Mouse (Mus musculus): ENCODE data around the gene Hoxb6. TPM values are rescaled to one million over a fixed set of nuclear protein-coding genes. Genes with fewer than 3 reads are reported as not detected.
A peak's percentile ranks its signal among the peaks of the same experiment; 100 is the strongest.

Hoxb6 gene
- 12.9 and 13.7 TPM in 2 replicates for polyA plus RNA-seq (2012; rRNA removed)

- no peak for DNase-seq (ENCODE audit: low spot score)
Observed at GRCm38 (mm10) chr11:96291681-96292564, at the start of gene Hoxb6. Hoxb6 (plus strand) TSS chr11:96292476.

DNA sequence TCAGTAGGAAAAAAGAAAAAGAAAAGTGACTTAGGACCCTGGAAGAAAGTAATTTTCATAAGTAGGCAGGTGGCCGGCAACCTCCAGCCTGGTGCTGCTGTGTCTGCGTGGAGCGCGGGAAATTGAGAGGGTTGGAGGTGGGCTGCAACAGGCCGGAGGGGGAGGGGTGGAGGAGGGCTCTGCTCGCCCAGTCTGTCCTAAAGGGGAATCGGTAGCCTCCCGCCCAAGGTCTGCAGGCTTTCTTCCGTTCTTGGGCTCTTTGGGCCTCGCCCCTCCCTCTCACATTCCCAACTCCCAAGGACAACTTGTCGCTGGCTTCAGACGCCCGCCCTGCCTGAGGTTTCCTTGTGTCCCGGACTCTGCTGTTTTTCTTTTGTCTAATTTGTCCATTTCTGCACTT, 41.4 kb upstream of the Hoxb6 start:
- DNase-seq (ENCODE audit: low spot score) = no peak

DNA sequence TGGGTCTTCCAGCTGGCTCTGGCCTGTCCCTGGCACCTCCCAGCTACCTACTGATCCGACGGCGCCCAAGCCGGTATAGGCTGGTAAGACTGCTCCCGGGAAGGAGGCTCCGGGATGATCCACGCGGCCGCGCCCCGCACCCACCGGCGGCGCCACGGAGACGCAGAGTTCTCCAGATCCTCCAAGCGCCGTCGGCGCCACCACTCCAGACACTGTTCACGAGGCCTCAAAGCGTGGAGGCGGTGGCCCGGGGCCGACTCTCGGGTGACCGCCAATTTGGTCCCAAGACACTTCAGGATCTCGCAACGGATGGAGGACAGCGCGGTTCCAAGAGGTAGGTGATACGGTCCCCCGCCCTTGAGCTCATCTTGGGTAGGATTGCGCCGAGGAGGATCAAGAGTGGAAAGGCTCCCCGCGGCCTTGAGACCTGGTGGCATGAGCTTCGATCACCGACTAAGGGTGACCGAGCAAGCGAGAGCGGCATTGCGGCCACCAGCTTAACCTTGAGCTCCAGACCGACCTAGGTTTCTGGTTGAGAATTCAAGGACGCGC, 40.7 kb upstream of the Hoxb6 start:
- DNase-seq (ENCODE audit: low spot score) = no peak

GRCm38 (mm10) chr11:96252541-96253120, 39.6 kb upstream of the Hoxb6 start:
- no peak for DNase-seq (ENCODE audit: low spot score)

DNA sequence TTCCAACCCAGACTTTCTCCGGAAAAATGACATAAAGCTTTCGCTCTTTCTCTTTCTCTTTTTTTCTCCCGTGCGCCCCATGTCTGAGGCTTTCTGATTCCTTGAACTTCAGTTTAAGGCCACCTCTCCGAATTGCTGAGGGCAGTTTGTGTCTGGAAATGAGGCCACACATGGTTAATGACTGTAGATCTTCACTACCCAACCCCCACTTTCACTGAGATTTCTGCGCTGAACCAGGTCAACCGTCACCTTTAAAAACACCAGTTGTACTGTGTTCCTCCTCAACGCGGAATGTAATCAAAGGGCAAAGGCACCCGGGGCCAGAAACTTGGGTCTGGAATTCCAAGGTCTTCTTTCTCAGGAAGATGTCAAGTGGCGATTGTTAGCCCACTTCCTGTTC, 38.1 kb upstream of the Hoxb6 start:
- no peak for DNase-seq (ENCODE audit: low spot score)

- DNase-seq (ENCODE audit: low spot score) = no peak
Observed at GRCm38 (mm10) chr11:96255111-96255995, 36.9 kb upstream of the Hoxb6 start.

DNA sequence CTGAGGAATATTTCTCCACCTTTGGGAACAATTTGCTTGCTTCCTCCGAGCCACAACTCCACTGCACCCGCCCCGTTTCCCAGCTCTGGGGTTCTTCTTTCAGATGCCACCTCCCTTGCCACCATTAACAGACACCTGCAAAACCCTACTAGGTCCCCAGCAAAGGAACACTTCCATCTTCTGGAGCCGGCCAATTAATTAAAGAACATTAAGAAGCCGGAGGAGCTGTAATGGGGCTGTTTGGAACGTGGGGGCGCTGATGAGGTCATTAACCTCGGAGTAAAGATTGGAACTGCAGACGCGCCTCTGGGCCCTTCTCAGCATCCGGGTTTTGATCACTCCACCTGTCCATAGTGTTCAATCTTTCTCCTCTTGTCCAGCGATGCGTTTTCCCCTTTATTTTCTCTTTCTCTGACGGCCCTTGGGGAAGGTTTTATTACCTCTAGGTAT, 36.3 kb upstream of the Hoxb6 start:
- DNase-seq (ENCODE audit: low spot score) = no peak

GRCm38 (mm10) chr11:96257141-96257540, 35.1 kb upstream of the Hoxb6 start:
- DNase-seq (ENCODE audit: low spot score) = no peak

- DNase-seq (ENCODE audit: low spot score) = no peak
Observed at GRCm38 (mm10) chr11:96259038-96259437, 33.2 kb upstream of the Hoxb6 start.

DNA sequence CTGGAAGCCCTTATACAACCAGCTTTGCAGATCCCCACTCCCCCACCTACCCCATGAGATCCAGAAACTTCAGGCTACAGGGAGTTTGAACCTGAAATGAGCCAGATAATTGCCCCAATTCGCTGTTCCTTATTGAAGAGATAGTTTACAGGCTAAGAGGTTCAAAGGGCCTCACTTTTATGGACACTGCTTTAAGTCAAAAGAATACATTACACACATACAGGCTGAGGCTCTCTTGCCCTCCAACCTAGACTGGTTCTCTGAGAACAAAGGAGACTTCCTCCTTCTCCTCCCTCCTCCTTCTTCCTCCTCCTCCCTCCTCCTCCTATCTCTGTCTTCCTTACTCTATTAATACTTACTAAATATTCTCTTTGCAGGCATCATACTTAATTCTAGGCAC, 32.8 kb upstream of the Hoxb6 start:
- no peak for DNase-seq (ENCODE audit: low spot score)

DNA sequence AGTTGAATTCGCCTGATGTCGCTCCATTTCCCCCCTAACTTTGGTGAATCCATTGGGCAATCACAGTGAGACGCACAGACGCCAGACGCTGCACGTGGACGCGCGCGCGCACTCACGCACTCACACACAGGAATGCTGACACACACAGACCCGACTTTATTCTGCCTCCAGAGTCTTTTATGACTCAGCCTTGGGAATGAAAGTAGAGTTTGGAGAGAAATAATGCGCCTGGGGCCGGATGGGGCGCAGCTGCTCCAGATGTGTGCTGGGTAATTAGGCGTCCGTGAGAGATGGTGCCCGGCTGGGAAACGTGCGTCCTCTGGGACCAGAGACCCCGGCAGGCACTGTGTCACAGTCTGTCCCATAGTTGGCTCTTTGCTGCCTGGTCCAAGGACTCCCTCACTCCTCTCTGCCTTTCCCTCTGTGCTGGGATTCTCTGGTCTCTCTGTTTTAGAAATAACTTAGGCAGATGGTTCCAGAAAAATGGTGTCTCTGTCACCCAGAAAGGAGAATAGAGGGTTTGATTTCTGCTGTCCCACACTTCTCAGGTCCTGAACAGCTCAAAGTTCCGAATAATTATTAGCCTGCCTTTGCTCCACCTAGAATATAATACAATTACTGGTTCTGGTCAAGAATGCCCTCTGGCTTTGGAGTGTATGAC, 31.8 kb upstream of the Hoxb6 start:
- no peak for DNase-seq (ENCODE audit: low spot score)

- peak; percentile 60 for DNase-seq (ENCODE audit: low spot score)
Observed at GRCm38 (mm10) chr11:96261323-96261890, 30.9 kb upstream of the Hoxb6 start.

GRCm38 (mm10) chr11:96262262-96262830, 29.9 kb upstream of the Hoxb6 start:
- no peak for DNase-seq (ENCODE audit: low spot score)

GRCm38 (mm10) chr11:96263636-96264389, 28.5 kb upstream of the Hoxb6 start:
- DNase-seq (ENCODE audit: low spot score) = no peak

- DNase-seq (ENCODE audit: low spot score) = no peak
Observed at GRCm38 (mm10) chr11:96264390-96265020, 27.8 kb upstream of the Hoxb6 start.

GRCm38 (mm10) chr11:96265954-96266353, 26.3 kb upstream of the Hoxb6 start:
- DNase-seq (ENCODE audit: low spot score) = no peak

GRCm38 (mm10) chr11:96267021-96267920, 25.0 kb upstream of the Hoxb6 start:
- no peak for DNase-seq (ENCODE audit: low spot score)

- no peak for DNase-seq (ENCODE audit: low spot score)
Observed at GRCm38 (mm10) chr11:96268031-96268745, 24.1 kb upstream of the Hoxb6 start.

Data from urinary bladder, adult 2 months (tissue).